Mouse (Mus musculus): ENCODE results near the gene Kmt2a.

DNA sequence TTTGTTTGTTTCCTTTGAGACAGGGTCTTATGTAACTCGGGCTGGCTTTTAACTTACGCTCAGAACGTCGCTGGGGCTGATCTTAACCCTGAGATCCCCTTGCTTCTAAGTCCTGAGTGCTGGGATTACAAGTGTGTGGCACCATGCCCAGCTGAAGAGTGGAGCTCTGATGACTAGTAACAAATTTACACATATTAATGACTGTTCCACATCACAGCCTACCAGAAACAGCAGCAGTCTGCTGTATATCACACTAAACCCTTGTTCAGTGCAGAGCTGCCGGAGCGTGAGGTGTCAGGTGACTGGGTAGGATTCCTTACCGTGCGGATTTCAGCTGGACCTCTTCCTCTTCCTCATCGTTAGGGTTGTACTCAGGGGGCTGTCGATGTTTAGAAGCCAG lies 70.8 kb downstream of the Kmt2a start:
- TF ChIP-seq CTCF (IDR thresholded peaks at IDR 0.05; ENCODE audit: borderline replicate concordance, insufficient read depth, low read depth, low read length), result no peak
- TF ChIP-seq POLR2A (IDR thresholded peaks at IDR 0.05; ENCODE audit: borderline replicate concordance, insufficient read depth, low read length), result no peak

All from cerebellum, adult 2 months (tissue).